Mouse (Mus musculus): ENCODE measurements around the gene Mad1l1. TPM values are rescaled to one million over a fixed set of nuclear protein-coding genes. Genes with fewer than 3 reads are reported as not detected.

The Mad1l1 gene
- total RNA-seq, 2 experiments from 2014 or later = 18.9 to 19.4 TPM

DNA sequence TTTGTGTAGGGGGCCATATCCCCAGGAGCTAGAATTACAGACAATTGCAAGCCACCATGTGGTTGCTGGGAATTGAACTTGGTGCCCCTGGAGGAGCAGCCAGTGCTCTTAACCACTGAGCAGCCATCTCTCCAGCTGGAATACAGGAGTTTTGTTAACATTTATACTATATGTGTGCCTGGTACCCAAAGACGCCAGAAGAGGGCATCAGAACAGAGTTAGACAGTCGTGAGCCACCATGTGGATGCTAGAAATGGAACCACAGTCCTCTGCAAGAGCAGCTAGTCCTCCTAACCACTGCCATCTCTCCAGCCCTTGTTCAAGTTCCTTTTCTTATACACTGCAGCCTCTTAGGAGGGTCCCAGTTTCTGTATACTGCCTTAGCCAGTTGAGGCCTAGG, 12.3 kb upstream of the Mad1l1 start:
- intact Hi-C loops (cut with DNase I) = loop anchor here (5.0 to 10.0 kb wide), 2 partner anchors 191 to 496 kb away; no protein-coding TSS in a partner anchor
- DNase-seq (ENCODE audit: low spot score in 2 of 2) = no peak

DNA sequence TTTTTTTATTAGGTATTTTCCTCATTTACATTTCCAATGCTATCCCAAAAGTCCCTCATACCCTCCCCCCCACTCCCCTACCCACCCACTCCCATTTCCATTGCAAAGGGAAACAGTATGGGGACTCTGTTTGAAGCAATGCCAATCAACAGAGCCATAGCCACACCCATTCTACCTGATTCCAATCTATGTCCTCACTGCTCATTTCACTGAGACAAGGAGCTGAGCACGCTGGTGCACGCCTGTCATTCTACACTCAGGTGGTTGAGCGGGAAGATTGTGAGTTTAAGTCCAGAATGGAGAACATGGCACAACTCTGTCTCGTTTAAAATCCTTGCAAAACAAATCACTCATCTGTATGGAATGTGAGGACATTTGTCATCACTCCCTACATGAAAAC, 11.2 kb upstream of the Mad1l1 start:
- intact Hi-C loops (cut with DNase I) = loop anchor here (5.0 to 10.0 kb wide), 2 partner anchors 192 to 495 kb away; no protein-coding TSS in a partner anchor
- no peak for DNase-seq (ENCODE audit: low spot score in 2 of 2)

GRCm38 (mm10) chr5:140331615-140332512, 10.5 kb upstream of the Mad1l1 start, which contains the start of gene Mrm2:
Gene Mrm2, minus strand, starts transcription at chr5:140331898.
- intact Hi-C loops (cut with DNase I) = loop anchor here (5.0 to 10.0 kb wide), 2 partner anchors 193 to 495 kb away; no protein-coding TSS in a partner anchor

DNA sequence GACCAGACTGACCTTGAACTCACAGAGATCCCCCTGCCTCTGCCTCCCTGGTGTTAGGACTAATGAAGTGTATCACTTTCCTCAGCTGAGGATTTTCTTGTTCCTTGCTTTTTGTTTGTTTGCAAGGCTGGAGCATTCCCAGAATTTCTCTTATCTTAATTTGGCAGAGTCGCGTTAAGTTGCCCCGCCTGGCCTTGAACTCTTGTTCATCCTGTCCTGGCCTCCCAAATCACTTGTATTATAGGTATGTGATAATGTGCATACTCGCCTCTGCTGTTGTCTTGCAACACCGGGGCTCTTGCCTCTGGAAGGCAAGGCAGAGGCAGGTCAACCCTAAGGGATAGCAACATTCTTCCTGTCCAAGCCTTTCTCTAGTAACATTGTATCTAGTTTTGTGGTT, 2.7 kb upstream of the Mad1l1 start:
- intact Hi-C loops (cut with DNase I) = no loop called here

More at GRCm38 (mm10) chr5:140331615-140332512, 10.5 kb upstream of the Mad1l1 start, which contains the start of gene Mrm2:
- DNase-seq (ENCODE audit: low spot score in 2 of 2) = peak; percentile 58 to 76

GRCm38 (mm10) chr5:140321756-140322575, 614 bp upstream of the Mad1l1 start:
- DNase-seq (ENCODE audit: low spot score in 2 of 2) = peak in 1 of 2 experiments; percentile 9

More for the DNA sequence above, 2.7 kb upstream of the Mad1l1 start:
- DNase-seq (ENCODE audit: low spot score in 2 of 2) = no peak

DNA sequence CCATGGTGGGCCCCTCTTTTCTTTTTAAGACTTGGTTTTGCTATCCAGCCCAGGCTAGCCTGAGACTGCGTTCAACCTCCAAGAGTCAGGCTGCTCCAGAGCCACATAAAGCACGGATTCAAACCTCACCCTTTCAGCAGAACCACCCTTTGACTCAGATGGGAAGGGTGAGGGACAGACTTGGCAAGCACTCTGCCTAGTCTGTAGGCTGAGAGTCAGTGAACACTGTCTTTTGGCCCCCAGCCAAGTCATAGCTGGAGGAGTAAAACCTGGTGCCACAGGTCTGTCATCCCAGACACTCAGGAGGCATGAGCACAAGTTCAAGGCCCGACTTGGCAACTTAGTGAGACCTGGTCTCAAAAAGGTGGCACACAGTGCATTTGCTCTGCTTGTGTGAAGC, 4.6 kb downstream of the Mad1l1 start:
- intact Hi-C loops (cut with DNase I) = no loop called here
- no peak for DNase-seq (ENCODE audit: low spot score in 2 of 2)

More at GRCm38 (mm10) chr5:140321756-140322575, 614 bp upstream of the Mad1l1 start:
- intact Hi-C loops (cut with DNase I) = no loop called here

- DNase-seq (ENCODE audit: low spot score in 2 of 2) = no peak
- intact Hi-C loops (cut with DNase I) = no loop called here
These were observed 13.8 kb downstream of the Mad1l1 start for GRCm38 (mm10) chr5:140307602-140308001.

GRCm38 (mm10) chr5:140306016-140306415, 15.3 kb downstream of the Mad1l1 start:
- no peak for DNase-seq (ENCODE audit: low spot score in 2 of 2)
- intact Hi-C loops (cut with DNase I) = no loop called here

GRCm38 (mm10) chr5:140298291-140298690, 23.1 kb downstream of the Mad1l1 start:
- no peak for DNase-seq (ENCODE audit: low spot score in 2 of 2)
- intact Hi-C loops (cut with DNase I) = no loop called here

DNA sequence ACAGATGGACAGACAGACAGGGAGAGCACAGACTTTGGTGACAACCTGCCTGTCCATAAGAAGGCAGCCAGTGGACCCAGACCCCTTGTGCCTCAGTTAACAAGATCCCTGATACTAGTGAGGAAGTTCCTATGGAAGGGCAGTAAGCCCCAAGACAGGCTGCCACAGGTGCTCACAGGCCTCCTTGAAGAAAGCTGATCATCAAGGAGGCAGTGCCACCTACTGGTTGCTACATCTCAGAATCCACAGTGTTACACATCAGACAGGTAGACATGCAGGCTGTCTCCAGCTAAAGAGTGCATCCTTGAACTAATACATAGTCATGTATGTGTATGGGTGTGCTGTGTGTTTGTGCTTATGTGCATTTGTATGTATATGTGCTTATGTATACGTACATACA, 29.2 kb downstream of the Mad1l1 start:
- DNase-seq (ENCODE audit: low spot score in 2 of 2) = peak; percentile 76 to 78

DNA sequence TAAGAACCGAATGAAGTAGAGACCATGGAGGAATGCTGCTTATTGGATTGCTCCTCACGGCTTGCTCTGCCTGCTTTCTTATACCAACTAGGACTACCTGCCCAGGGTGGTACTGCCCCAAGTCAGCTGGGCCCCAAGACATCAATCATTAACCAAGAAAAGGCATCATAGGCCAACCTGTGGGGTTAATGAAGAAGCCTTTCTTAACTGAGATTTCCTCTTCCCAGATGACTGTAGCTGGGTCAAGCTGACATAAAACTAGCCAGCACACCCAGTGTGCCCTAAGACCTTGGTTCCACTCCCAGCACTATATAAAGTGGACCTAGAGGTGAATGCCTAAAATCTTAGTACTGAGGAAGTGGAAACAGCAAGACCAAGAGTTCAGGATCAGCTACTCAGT, 32.2 kb downstream of the Mad1l1 start:
- intact Hi-C loops (cut with DNase I) = loop anchor here (5.0 kb wide), 2 partner anchors 382 to 452 kb away; partner anchors contain the start of gene Elfn1
- DNase-seq (ENCODE audit: low spot score in 2 of 2) = no peak

More for the DNA sequence above, 29.2 kb downstream of the Mad1l1 start:
- intact Hi-C loops (cut with DNase I) = loop anchor here (5.0 kb wide), 1 partner anchor 95 kb away; no protein-coding TSS in a partner anchor

DNA sequence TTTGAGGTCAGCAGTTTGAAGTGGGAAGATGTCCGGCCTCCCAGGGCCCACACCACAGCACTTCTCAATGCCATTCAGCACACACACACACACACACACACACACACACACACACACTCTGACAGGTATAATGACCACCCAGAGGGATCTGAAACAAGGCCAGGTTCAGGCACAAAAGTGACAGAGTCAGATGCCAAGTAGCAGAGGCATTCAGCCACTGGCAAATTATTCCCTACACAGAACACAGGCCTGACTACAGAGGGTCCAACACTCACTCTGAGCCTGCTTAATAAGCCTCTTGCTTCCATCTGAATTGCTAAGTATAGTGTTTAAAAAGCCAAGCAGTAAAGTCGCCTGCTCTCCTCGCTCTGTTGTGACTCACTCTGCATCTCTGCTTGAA, 33.1 kb downstream of the Mad1l1 start:
- DNase-seq (ENCODE audit: low spot score in 2 of 2) = no peak
- intact Hi-C loops (cut with DNase I) = loop anchor here (5.0 kb wide), 2 partner anchors 381 to 451 kb away; partner anchors contain the start of gene Elfn1

- no peak for DNase-seq (ENCODE audit: low spot score in 2 of 2)
- intact Hi-C loops (cut with DNase I) = loop anchor here (5.0 kb wide), 2 partner anchors 377 to 447 kb away; partner anchors contain the start of gene Elfn1
These were observed 36.6 kb downstream of the Mad1l1 start for GRCm38 (mm10) chr5:140284761-140285160.

- DNase-seq (ENCODE audit: low spot score in 2 of 2) = no peak
- intact Hi-C loops (cut with DNase I) = no loop called here
These were observed 37.3 kb downstream of the Mad1l1 start for GRCm38 (mm10) chr5:140284011-140284410.

GRCm38 (mm10) chr5:140282900-140283299, 38.5 kb downstream of the Mad1l1 start:
- intact Hi-C loops (cut with DNase I) = no loop called here
- DNase-seq (ENCODE audit: low spot score in 2 of 2) = no peak

DNA sequence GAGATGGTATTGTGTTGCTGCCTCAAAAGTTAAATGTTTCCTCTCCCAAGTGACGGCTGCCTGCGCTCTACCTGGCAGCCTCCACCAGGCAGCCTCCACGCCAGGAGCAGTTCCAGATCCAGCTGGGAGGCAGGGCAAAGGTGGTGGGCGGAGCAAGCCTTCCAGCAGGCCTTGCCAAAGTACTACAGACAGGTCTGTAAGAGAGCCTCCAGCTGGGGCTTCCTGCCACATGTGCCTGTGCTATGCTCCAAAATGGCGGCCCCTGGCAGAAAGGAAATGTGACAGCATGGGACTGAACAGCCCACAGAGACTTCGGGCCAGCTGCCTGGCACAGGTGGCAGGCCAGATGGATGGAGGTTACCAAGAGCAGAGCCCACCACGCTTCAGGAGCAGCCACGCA, 39.0 kb downstream of the Mad1l1 start:
- intact Hi-C loops (cut with DNase I) = no loop called here
- DNase-seq (ENCODE audit: low spot score in 2 of 2) = no peak

GRCm38 (mm10) chr5:140280205-140280604, 41.1 kb downstream of the Mad1l1 start:
- no peak for DNase-seq (ENCODE audit: low spot score in 2 of 2)
- intact Hi-C loops (cut with DNase I) = no loop called here

DNA sequence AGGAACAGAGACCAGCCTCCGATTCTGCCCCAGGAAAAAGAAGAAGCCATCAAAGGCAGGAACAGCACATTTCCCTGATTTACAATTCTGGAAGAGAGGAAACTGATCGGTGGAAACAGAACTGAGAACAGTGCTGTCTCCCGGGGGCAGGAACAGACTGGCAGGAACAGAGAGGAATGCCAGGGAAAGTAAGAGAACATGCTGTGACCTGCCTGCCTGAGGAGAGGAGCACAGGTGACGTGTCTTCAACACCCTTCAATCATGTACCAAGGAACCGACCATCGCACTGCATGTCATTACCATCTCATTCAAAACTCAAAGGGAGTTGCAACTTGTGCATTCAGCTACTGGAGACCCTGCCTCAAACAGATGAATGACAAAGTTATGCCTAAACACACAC, 44.6 kb downstream of the Mad1l1 start:
- DNase-seq (ENCODE audit: low spot score in 2 of 2) = no peak
- intact Hi-C loops (cut with DNase I) = no loop called here

DNA sequence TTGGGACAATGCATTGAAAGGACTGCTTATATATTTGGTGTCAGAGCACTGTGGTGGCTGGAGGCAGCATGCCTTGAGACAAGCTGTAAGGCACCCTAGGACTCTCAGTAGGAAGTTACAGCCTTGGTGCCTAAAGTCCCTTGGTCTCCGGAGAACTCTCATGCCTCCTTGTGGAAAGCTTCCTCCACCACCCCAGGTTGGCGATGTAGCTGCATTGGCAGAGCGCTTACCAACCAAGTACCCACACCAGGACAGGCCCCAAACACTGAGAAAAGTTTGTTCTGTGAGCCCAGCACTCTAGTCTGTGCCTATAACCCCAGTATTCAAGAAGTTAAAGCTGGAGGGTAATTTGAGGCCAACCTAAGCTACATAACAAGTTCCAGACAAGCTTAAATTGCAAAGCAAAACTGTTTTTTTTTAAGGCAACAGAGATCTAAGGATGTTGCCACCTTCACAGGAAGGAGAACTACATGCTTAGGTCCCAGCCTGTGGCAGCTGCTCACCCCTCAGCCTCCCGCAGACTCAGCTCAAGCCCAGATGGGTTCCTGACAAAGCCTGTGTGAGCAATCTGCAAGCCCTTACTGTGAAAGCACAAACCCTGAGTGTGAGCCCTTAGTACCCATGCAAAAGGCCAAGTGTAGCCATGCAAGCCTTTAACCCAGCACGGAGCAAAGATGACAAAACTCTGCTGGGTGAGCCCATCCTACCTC, 50.2 kb downstream of the Mad1l1 start:
- intact Hi-C loops (cut with DNase I) = no loop called here
- DNase-seq (ENCODE audit: low spot score in 2 of 2) = no peak

Measured in left cerebral cortex, postnatal 14 days (tissue).